Mouse (Mus musculus) midbrain, embryonic 11.5 days (tissue): ENCODE measurements at regions not wholly inside any gene's neighbourhood (a gene's known extent, or its start where the extent isn't known, plus 50 kb on each side); places are given as distances from the start of the nearest gene placed in this dataset.
A peak's percentile ranks its signal among the peaks of the same experiment; 100 is the strongest.

Experiments used
- ATAC-seq: fragments of 200-750 bp; cut with Nextera tagmentation; 2 replicates; pipeline ENCODE4 v1.8.0; 2017; ENCODE audit warnings: moderate TSS enrichment, moderate library complexity; ENCODE audit not compliant: low FRiP score
- DNase-seq: peaks from one replicate; pipeline ENCODE4 v3.0.0; 2015; ENCODE audit warnings: low spot score; ENCODE audit errors: missing footprints
- H3K27ac ChIP-seq: fragments of 300-500 bp; sonication (generic); 2 replicates; pipeline ENCODE4 v1.5.1; 2014; ENCODE audit warnings: low read depth, low read length
- H3K27me3 ChIP-seq: fragments of 300-500 bp; sonication (generic); 2 replicates; pipeline ENCODE4 v1.6.1; 2014; ENCODE audit warnings: mild to moderate bottlenecking, low read length, moderate library complexity, mixed read lengths; ENCODE audit not compliant: control insufficient read depth, insufficient read depth
- H3K36me3 ChIP-seq: fragments of 300-500 bp; sonication (generic); 2 replicates; pipeline ENCODE4 v1.6.1; 2014; ENCODE audit warnings: mild to moderate bottlenecking, low read length, moderate library complexity, mixed read lengths; ENCODE audit not compliant: control insufficient read depth, insufficient read depth
- H3K4me1 ChIP-seq: fragments of 300-500 bp; sonication (generic); 2 replicates; pipeline ENCODE4 v1.6.1; 2014; ENCODE audit warnings: low read length; ENCODE audit not compliant: control insufficient read depth, insufficient read depth
- H3K4me2 ChIP-seq: fragments of 300-500 bp; sonication (generic); 2 replicates; pipeline ENCODE4 v1.6.1; 2014; ENCODE audit warnings: mild to moderate bottlenecking, moderate library complexity
- H3K4me3 ChIP-seq: fragments of 300-500 bp; sonication (generic); 2 replicates; pipeline ENCODE4 v1.5.1; 2014; ENCODE audit warnings: low read depth, low read length
- H3K9ac ChIP-seq: fragments of 300-500 bp; sonication (generic); 2 replicates; pipeline ENCODE4 v1.6.1; 2014; ENCODE audit warnings: low read length
- H3K9me3 ChIP-seq: fragments of 300-500 bp; sonication (generic); 2 replicates; pipeline ENCODE4 v1.6.1; 2016; ENCODE audit warnings: low read length; ENCODE audit not compliant: control insufficient read depth
- WGBS: fragments of 180-500 bp; shearing (Covaris S2); extraction: QIAGEN DNeasy Blood & Tissue Kit; methylation state at CpG from one replicate; pipeline ENCODE4 v1.1.7; 2014; 5-methylcytosine and 5-hydroxymethylcytosine counted together

DNA sequence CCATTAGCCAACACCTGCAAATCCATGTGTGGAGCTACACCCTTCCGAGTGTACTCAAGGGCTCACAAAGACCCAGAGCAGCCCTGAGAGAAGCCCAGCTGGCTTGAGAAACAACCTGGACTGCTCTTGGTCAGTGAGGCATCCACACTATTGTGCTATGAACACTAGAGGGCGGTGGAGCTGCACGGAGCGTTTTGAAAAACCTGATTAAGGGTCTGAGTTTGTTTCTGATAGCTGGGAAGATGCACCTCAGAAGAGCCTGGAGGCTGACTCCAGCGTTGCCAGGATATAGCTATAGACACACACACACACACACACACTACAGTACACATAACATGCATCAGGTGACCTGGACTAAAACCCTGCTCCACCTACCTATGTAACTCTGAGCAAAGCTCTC lies 185.5 kb downstream of the Prdm2 start:
- 17% methylated on average over 5 of the region's 5 CpGs for WGBS
- peak; percentile 72 for ATAC-seq

DNA sequence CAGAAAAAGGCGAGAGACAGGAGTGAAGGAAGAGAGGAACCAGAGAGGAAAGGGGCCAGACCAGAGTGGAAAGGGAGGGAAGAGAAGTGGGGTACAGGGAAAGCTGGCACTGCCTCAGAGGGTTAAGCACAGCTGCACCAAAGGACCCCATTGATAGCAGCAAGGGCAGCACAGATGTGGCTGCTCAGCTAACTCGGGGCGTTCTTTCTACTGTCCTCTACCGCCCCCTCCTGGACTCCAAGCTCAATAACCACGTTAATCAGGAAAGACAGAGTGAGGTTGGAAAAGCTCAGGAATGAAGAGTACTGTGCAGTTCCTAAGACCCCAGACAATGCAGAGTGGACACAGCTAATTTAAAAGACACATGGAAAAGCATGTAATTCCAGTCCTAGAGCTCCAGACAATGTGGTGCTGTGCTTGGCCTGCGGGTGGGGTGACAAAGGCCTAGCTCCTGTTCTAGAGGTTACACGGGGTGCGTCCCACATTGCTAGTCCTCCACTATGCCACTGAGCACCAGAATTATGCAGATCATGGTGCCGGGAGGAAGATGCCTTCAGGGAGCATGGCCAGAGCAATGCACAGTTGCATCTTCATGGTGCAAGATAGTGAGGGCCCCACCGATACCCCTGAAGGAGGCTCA lies 191.4 kb downstream of the Prdm2 start:
- H3K27me3 ChIP-seq: no peaks in the 10 kb centered on the region
- peak; percentile 75 for ATAC-seq
- no peak overlapping the region for H3K4me3 ChIP-seq
- DNase-seq: peak; percentile 92
- no peak overlapping the region for H3K4me2 ChIP-seq
- no peaks in the 10 kb centered on the region for H3K4me1 ChIP-seq
- WGBS: 43% methylated on average over 10 of the region's 10 CpGs
- no peaks in the 10 kb centered on the region for H3K36me3 ChIP-seq
- H3K9me3 ChIP-seq: no peaks in the 10 kb centered on the region
- no peak overlapping the region for H3K9ac ChIP-seq
- H3K27ac ChIP-seq: no peak overlapping the region

More for the DNA sequence above, 185.5 kb downstream of the Prdm2 start:
- no peaks in the 10 kb centered on the region for H3K36me3 ChIP-seq
- no peaks in the 10 kb centered on the region for H3K9me3 ChIP-seq
- H3K4me1 ChIP-seq: no peaks in the 10 kb centered on the region
- H3K4me2 ChIP-seq: no peak overlapping the region
- peak; percentile 95 for DNase-seq
- H3K4me3 ChIP-seq: no peak overlapping the region
- no peak overlapping the region for H3K27ac ChIP-seq
- no peak overlapping the region for H3K9ac ChIP-seq
- no peaks in the 10 kb centered on the region for H3K27me3 ChIP-seq

DNA sequence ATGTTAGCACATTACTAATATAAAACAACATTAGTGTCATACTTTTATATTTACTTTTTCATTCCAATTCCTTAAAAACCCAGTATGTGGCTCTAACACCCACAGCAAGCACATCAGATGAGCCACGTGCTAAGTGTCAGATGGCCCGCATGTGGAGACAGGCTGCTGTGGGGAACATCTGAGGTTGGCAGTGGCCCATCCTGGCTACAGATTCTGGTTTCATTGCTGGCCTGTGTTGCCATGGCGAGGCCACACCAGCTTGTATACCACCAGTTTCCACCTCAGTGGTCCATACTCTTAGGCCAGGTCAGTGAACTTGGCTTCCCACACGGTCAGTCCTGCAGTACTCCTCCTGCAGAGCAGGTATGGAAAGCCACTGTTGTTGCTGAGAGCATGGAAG lies 192.1 kb downstream of the Prdm2 start:
- no peaks in the 10 kb centered on the region for H3K4me1 ChIP-seq
- no peaks in the 10 kb centered on the region for H3K27me3 ChIP-seq
- no peak overlapping the region for H3K27ac ChIP-seq
- ATAC-seq (0 out of 2 replicates have a peak, but pooled peaks have one; percentile 22), DNase-seq (no peak)
- no peak overlapping the region for H3K9ac ChIP-seq
- H3K4me3 ChIP-seq: no peak overlapping the region
- H3K36me3 ChIP-seq: no peaks in the 10 kb centered on the region
- H3K9me3 ChIP-seq: no peaks in the 10 kb centered on the region
- no peak overlapping the region for H3K4me2 ChIP-seq
- WGBS: 78% methylated on average over 4 of the region's 4 CpGs

DNA sequence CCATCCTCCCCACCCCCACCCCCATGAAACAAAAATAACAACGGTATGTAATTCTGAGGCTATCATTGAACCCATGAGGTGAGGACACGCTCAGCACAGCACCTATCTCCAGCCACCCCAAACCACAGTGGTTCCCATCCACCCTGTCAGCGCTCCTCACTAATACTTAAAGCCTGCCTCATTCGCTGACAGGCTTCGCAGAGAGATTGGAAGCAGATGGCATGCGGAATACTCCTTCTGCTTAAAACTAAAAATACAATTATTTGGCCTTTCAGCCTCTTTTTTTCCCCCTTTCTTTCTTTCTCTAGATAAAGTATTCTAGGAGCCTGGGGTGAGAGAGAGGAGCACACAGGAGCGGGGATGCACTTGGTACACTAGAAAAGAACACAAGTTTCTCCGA lies 199.9 kb downstream of the Prdm2 start:
- peak; percentile 4 for DNase-seq

DNA sequence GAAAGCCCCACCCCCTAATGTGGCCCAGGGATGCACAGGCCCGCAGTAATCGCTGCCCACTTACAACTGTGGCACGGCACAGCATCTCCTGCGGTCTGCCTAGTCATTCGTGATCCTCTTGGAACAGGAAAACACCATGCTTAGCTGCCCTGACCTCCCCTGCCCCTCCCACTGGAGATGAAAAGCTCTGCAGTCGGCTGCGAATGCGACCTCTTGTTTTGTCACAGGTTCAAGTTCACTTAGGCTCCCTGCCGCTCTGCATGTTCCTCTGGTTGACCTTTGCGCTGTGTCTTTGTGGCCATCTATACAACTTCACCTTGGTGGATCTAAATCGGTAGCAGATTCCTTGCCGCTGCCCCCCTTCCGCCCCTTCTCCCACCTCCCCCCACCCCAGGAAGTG lies 210.8 kb downstream of the Prdm2 start:
- 30% methylated on average over 13 of the region's 13 CpGs for WGBS
- Histone ChIP-seq H3K27ac (no peak overlapping the region), H3K4me2 (no peak overlapping the region), H3K9me3 (no peaks in the 10 kb centered on the region), H3K4me3 (no peak overlapping the region), H3K36me3 (no peaks in the 10 kb centered on the region), H3K9ac (no peak overlapping the region), H3K27me3 (no peaks in the 10 kb centered on the region), H3K4me1 (peaks cover 5% of the 10 kb centered on the region; the same call in 1 of the 2 replicates)
- ATAC-seq: no peak
- DNase-seq: peak; percentile 78

More for the DNA sequence above, 199.9 kb downstream of the Prdm2 start:
- no peak overlapping the region for H3K9ac ChIP-seq
- no peaks in the 10 kb centered on the region for H3K4me1 ChIP-seq
- no peaks in the 10 kb centered on the region for H3K27me3 ChIP-seq
- H3K4me2 ChIP-seq: no peak overlapping the region
- no peak overlapping the region for H3K4me3 ChIP-seq
- WGBS: 86% methylated on average over 8 of the region's 8 CpGs
- H3K27ac ChIP-seq: no peak overlapping the region
- H3K9me3 ChIP-seq: no peaks in the 10 kb centered on the region
- no peak for ATAC-seq
- H3K36me3 ChIP-seq: no peaks in the 10 kb centered on the region

DNA sequence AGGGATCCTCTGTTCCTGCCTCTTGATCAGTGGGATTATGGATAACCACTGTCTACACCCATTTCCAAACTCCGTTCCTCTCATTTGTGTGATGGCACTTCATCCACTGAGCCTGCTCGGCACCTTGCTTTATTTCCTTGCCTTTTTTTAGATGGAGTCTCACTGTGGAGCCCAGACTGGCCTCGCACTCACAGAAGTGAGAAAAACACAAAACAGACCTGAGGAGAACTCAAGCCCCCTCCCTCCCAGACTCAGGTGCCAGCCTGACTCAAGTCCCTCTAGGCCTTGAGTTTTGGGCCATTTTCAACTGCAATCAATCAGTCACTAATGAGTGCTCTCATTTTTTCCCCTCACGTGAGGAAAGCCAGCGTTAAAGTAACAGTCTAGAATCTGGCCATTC lies 211.3 kb downstream of the Prdm2 start:
- DNase-seq (no peak), ATAC-seq (no peak)
- H3K9ac ChIP-seq: no peak overlapping the region
- no peaks in the 10 kb centered on the region for H3K36me3 ChIP-seq
- H3K4me1 ChIP-seq: peaks cover 5% of the 10 kb centered on the region; the same call in 1 of the 2 replicates
- no peak overlapping the region for H3K27ac ChIP-seq
- 70% methylated on average over 5 of the region's 5 CpGs for WGBS
- no peak overlapping the region for H3K4me3 ChIP-seq
- no peaks in the 10 kb centered on the region for H3K27me3 ChIP-seq
- H3K4me2 ChIP-seq: no peak overlapping the region
- H3K9me3 ChIP-seq: no peaks in the 10 kb centered on the region

DNA sequence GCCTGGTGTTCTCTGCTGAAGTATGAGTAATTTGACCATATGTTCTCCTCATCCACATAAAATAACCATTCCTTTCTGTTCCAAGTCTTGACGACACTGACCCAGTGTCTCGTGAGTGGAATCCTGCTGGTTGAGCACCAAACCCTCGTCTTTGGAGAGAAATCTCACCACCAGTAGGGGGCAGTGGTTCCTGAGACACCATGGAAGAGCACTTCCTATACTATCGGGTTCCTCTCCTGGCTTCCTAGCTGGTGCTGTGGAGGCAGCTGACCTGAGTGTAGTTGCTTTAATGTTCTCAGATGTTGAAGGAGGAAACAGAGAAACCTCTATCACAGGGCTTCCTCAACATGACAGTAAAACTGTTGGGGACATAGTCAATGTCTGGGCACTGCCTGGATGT lies 216.4 kb downstream of the Prdm2 start:
- ATAC-seq (no peak), DNase-seq (peak; percentile 66)
- H3K27me3 ChIP-seq: no peaks in the 10 kb centered on the region
- H3K27ac ChIP-seq: no peak overlapping the region
- no peaks in the 10 kb centered on the region for H3K9me3 ChIP-seq
- H3K4me1 ChIP-seq: no peaks in the 10 kb centered on the region
- no peak overlapping the region for H3K4me3 ChIP-seq
- H3K4me2 ChIP-seq: no peak overlapping the region
- no peak overlapping the region for H3K9ac ChIP-seq
- no peaks in the 10 kb centered on the region for H3K36me3 ChIP-seq
- WGBS: 68% methylated on average over 4 of the region's 4 CpGs

DNA sequence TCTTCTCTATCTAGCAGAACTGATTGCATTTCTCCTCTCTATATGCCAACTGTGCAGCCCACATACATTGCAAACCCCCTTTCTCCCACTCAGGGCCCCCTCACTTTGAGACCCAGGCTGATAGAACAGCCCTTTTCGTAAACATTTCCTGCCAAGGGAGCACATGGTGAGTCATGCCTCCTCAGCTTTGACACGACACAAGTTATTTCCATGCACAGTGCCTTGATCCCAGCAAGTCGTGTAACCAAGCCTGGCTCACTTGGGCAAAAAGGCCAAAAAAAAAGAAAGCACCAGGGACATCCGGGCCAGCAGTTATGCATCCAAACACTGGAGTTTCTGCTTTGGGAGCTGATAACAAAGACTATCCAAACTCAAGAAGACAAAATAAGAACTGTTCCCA lies 221.4 kb downstream of the Prdm2 start:
- Histone ChIP-seq H3K36me3 (no peaks in the 10 kb centered on the region), H3K9ac (no peak overlapping the region), H3K27me3 (no peaks in the 10 kb centered on the region), H3K9me3 (no peaks in the 10 kb centered on the region), H3K4me1 (no peaks in the 10 kb centered on the region), H3K27ac (no peak overlapping the region), H3K4me2 (no peak overlapping the region), H3K4me3 (no peak overlapping the region)
- no peak for DNase-seq
- WGBS: 79% methylated on average over 4 of the region's 4 CpGs
- ATAC-seq: no peak

DNA sequence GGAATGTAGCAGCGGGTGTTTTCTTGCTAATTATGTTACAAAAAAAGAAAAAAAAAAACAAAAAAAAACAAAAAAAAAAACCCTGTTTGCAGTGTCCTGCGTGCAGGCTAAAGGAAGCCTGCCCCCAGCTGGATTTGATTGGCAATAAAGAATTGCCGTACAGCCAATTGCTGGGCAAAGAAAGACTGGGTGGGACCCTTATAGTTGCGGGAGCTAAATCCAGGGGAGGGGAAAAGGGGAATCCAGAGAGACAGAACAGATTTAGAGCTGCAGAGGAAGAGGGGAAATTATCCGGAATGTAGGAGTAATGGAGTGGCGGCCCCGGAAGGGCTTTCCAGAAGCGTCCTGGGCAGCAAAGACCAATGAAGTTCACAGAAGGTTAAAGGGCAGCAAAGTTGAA lies 223.6 kb downstream of the Prdm2 start:
- 5% methylated on average over 8 of the region's 8 CpGs for WGBS
- H3K4me3 ChIP-seq: no peak overlapping the region

More for the DNA sequence above, 223.6 kb downstream of the Prdm2 start:
- H3K36me3 ChIP-seq: no peaks in the 10 kb centered on the region
- no peaks in the 10 kb centered on the region for H3K27me3 ChIP-seq
- 0 out of 2 replicates have a peak, but pooled peaks cover 1% of the 10 kb centered on the region for H3K4me1 ChIP-seq
- H3K4me2 ChIP-seq: no peak overlapping the region
- DNase-seq: no peak
- H3K9me3 ChIP-seq: no peaks in the 10 kb centered on the region
- H3K9ac ChIP-seq: no peak overlapping the region
- ATAC-seq: 0 out of 2 replicates have a peak, but pooled peaks have one; percentile 46
- H3K27ac ChIP-seq: no peak overlapping the region
